Mouse (Mus musculus) small intestine, adult 2 months (tissue): ENCODE results near the gene Nek4. TPM values are rescaled to one million over a fixed set of nuclear protein-coding genes. Genes with fewer than 3 reads are reported as not detected.

ENCODE experiments used
- H3K27ac ChIP-seq: fragments of 200-500 bp; 2 replicates; pipeline ENCODE4 v1.5.1; 2012; ENCODE audit warnings: low read depth, low read length, control low read depth, inconsistent platforms; ENCODE audit not compliant: insufficient read depth
- H3K27me3 ChIP-seq: fragments of 200-500 bp; 2 replicates; pipeline ENCODE4 v1.6.1; 2012; ENCODE audit warnings: mild to moderate bottlenecking, moderate library complexity, low read length, inconsistent platforms; ENCODE audit not compliant: control insufficient read depth, insufficient read depth
- H3K36me3 ChIP-seq: fragments of 200-500 bp; 2 replicates; pipeline ENCODE4 v1.6.1; 2012; ENCODE audit warnings: mild to moderate bottlenecking, low read length, control low read depth, inconsistent platforms; ENCODE audit not compliant: control insufficient read depth, insufficient read depth
- H3K4me1 ChIP-seq: fragments of 200-500 bp; 2 replicates; pipeline ENCODE4 v1.6.1; 2012; ENCODE audit warnings: low read length, inconsistent platforms, mixed read lengths; ENCODE audit not compliant: control insufficient read depth, insufficient read depth, insufficient read length
- H3K4me3 ChIP-seq: fragments of 200-500 bp; 2 replicates; pipeline ENCODE4 v1.5.1; 2012; ENCODE audit warnings: low read depth, mild to moderate bottlenecking, control low read depth, inconsistent platforms, low read length, moderate library complexity
- CTCF ChIP-seq: fragments of 200-500 bp; IDR thresholded peaks from 2 replicates; pipeline ENCODE4 v1.5.1; 2012; ENCODE audit warnings: low read depth, mild to moderate bottlenecking, control low read depth, inconsistent platforms, low read length, moderate library complexity, mixed read lengths; ENCODE audit not compliant: insufficient replicate concordance, insufficient read length; ENCODE audit errors: extremely low read depth
- POLR2A ChIP-seq: fragments of 200-500 bp; IDR thresholded peaks from 2 replicates; pipeline ENCODE4 v1.6.1; 2012; ENCODE audit warnings: low read depth, mild to moderate bottlenecking, control low read depth, inconsistent platforms, low read length, moderate library complexity
- WGBS: fragments of 180-500 bp; shearing (Covaris S2); methylation state at CpG from one replicate; pipeline ENCODE4 v1.1.7; 2018; 5-methylcytosine and 5-hydroxymethylcytosine counted together
- polyA plus RNA-seq: library from polyadenylated mRNA; depleted of rRNA; stranded (reverse); fragments of >200 nt; gene quantifications from 2 replicates; pipeline ENCODE4 v1.2.3, GENCODE M21; 2012

The Nek4 gene
- polyA plus RNA-seq, 1 experiment, result 1.3 TPM

DNA sequence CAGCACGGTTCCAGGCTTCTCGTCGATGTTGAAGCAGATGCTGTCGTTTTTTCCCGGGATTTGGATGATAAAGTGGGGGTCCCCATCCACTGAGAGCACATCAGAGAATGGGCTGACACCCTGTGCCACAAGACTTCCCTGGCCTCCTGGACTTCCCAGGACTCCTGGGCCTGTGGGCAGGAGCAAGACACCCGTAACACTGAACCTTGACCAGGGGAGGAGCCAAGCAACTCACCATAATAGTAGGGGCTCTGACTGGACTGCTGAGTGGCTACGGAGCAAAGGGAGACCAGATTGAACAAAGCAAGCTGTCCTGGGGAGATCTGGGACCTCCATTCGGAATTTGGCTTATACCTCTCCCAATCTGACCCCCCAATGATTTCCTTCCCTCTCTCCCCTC is 38.5 kb upstream of the Nek4 start:
- WGBS, result 60% methylated on average over 8 of the region's 8 CpGs
- Histone ChIP-seq H3K4me1 (no peaks in the 10 kb centered on the region), H3K4me3 (no peak overlapping the region), H3K27ac (no peak overlapping the region), H3K36me3 (no peaks in the 10 kb centered on the region), H3K27me3 (no peaks in the 10 kb centered on the region)
- no peak for TF ChIP-seq CTCF
- no peak for TF ChIP-seq POLR2A

DNA sequence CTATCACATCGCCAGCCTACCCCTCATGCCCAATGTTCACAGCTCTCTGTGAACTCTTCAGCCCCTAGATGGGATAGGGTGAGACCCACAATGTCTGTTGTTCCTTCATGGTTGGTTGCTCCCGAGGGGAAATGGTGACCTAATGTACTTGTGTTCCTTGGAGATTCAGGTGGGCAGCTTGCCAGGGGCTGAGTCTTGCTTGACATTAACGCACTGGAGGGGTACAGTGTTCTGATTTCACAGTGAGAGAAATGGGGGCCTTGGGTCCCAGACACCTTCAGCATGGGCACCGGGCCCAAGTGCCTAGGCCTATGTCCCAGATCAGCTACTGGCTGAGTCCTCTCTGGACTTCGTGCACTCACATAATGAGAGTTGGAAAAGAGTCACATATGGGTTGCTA is 37.8 kb upstream of the Nek4 start:
- WGBS, result 79% methylated on average over 5 of the region's 5 CpGs
- Histone ChIP-seq H3K4me1 (no peaks in the 10 kb centered on the region), H3K4me3 (no peak overlapping the region), H3K27me3 (no peaks in the 10 kb centered on the region), H3K36me3 (no peaks in the 10 kb centered on the region), H3K27ac (no peak overlapping the region)
- TF ChIP-seq CTCF (no peak), POLR2A (no peak)

DNA sequence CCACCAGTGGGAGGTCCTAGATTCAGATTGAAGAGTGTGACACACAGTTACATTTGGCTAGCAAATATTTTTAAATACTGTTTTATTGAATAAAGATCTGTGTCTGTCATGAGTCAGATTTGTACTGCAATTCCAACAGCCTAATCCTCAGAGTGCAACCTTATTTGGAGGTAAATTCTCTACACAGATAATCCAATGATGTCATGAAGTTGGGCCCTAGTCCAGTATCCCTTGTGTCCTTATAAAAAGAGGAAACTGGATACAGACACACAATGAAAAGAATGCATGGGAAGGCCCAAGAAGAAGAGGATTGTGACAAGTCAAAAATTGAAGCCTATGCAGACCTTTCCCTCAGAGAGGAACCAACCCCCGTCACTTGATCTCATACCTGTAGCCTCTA is 34.7 kb upstream of the Nek4 start:
- no peak for TF ChIP-seq POLR2A
- TF ChIP-seq CTCF, result no peak
- WGBS, result 84% methylated on average over 1 of the region's 1 CpGs
- no peak overlapping the region for H3K4me3 ChIP-seq
- H3K27me3 ChIP-seq, result no peaks in the 10 kb centered on the region
- H3K36me3 ChIP-seq, result no peaks in the 10 kb centered on the region
- H3K4me1 ChIP-seq, result no peaks in the 10 kb centered on the region
- no peak overlapping the region for H3K27ac ChIP-seq

DNA sequence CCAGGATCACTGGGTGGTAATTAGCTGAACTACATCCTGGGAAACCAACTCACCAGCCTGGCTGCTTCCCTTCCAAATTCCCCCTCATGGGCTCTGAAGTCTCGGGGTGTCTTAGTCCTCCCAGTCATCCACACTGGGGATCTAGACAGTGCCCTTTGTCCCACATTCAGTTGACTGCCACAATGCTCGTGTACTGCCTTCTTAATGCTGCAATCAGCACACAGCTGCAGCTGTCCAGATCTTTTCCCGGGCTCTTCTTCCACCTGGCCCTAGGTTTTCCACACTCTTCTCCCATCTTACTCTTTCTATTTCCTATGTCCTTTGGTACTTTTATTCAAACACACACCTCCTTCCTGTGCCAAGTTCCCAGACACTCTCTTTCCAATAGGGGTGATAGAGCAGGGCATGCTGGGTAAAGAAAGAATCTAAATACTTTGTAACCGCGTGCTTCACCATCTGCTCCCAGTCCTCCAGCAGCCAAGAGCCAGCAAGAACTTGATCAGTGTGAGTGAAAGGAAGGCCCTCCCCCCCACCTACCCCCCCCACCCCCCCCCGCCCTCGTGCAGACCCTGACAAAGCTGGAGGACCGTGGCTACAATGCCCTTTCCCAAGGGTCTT is 29.0 kb upstream of the Nek4 start:
- Histone ChIP-seq H3K4me3 (no peak overlapping the region), H3K27ac (no peak overlapping the region), H3K27me3 (no peaks in the 10 kb centered on the region), H3K4me1 (no peaks in the 10 kb centered on the region), H3K36me3 (no peaks in the 10 kb centered on the region)
- TF ChIP-seq CTCF, result no peak
- no peak for TF ChIP-seq POLR2A
- WGBS, result 31% methylated on average over 8 of the region's 8 CpGs

DNA sequence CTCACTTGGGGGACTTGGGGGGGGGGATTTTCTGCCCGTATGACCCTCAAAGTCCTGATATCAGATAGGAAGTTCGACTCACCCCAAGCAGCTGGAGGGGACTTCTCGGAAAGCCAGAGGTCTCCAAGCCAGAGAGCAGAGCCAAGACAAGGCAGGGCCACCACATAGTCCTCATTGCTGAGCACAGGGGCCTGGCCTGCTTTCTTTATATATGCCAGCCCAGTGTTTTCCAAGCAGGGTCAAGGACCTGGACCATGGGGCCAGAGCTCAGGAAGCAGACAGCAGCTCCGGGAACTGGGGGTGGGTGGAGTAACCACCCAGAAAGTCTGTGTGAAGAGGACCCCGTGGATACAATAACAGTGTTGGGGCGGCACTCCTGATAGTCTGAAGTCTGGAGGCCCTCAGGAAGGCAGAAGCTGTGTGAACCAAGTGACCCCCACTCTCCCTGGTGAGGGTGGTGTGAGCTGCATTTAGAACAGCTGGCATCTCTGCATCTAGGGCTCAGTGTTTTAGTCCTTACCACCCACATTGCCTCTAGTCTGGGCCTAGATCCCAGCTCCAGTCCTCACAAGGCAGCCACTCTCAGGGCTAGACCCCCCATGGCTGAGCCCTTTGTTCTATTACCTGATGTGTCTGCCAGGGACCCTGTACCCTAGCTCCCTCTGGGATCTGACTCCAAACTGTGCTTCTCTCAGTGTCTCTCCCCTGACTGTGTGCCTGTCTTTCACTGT is 27.6 kb upstream of the Nek4 start, which contains the start of gene Itih3:
Gene Itih3 (minus strand): TSS at position 386 of the 731 bp plus-strand sequence.
- Histone ChIP-seq H3K4me1 (no peaks in the 10 kb centered on the region), H3K27me3 (no peaks in the 10 kb centered on the region), H3K4me3 (no peak within 1 kb of the TSS), H3K27ac (no peak within 1 kb of the TSS), H3K36me3 (no peaks in the 10 kb centered on the region)
- TF ChIP-seq CTCF (no peak), POLR2A (no peak)
- 68% methylated on average over 6 of the region's 6 CpGs for WGBS

DNA sequence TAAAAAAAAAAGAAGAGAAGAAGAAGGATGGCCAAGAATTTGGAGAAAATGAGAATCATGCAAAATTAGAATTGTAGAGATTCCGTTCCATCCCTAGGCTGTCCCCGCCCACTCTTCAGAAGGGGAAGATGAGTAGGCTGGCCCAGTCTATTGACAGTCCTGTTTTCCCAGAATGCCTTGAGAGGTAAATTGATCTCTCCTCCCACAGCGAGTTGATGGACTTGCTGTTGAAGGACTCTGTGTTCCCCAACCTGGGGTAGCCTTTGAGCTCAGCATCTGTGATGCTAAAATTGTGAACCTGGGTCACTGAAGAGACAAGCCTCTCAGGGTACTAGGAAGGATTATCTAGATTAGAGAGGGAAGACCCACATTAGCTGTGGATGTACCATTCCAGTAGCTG is 25.7 kb upstream of the Nek4 start:
- Histone ChIP-seq H3K36me3 (no peaks in the 10 kb centered on the region), H3K4me3 (no peak overlapping the region), H3K4me1 (no peaks in the 10 kb centered on the region), H3K27me3 (no peaks in the 10 kb centered on the region), H3K27ac (no peak overlapping the region)
- TF ChIP-seq POLR2A (no peak), CTCF (no peak)
- 84% methylated on average over 3 of the region's 3 CpGs for WGBS

DNA sequence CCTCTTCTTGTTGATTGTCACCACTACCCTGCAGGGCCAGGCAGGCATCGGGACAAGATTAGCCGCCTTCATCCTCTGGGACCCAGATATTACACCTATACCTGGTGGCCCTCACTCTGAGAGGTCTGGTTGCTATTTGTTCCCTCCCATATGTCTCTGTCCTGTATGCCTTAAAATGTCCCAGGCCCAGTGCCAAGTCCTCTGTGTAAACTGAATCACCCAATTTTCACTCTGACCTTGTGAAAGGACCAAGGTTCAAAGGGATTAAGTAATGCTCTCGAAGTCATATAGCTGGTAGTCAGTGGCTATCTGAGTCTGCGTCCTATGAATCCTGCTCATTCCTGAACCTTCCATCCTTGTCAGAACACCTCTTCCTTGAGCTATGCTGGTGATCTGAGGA is 20.8 kb upstream of the Nek4 start:
- Histone ChIP-seq H3K27me3 (no peaks in the 10 kb centered on the region), H3K36me3 (no peaks in the 10 kb centered on the region), H3K27ac (no peak overlapping the region), H3K4me3 (no peak overlapping the region), H3K4me1 (no peaks in the 10 kb centered on the region)
- 58% methylated on average over 4 of the region's 4 CpGs for WGBS
- TF ChIP-seq CTCF (no peak), POLR2A (no peak)

DNA sequence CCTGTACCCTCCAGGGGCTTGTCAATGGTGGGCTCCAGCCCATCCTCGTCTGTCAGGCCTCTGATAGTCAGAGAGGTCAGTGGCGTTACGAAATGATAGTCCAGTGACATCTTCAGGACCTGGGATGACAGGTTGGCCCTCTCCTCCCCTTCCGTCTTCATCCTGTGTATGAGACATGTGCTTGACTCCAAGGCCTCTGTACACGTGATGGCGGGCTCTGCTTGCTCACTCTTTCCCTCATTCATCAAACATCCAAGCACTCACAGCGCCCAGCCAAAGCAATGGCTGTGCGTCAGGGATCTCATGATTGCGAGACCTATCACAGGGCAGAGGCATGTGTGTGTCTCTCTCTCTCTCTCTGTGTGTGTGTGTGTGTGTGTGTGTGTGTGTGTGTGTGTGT is 17.8 kb upstream of the Nek4 start:
- no peaks in the 10 kb centered on the region for H3K4me1 ChIP-seq
- TF ChIP-seq CTCF (no peak), POLR2A (no peak)
- H3K27me3 ChIP-seq, result no peaks in the 10 kb centered on the region
- no peaks in the 10 kb centered on the region for H3K36me3 ChIP-seq
- no peak overlapping the region for H3K27ac ChIP-seq
- H3K4me3 ChIP-seq, result no peak overlapping the region
- WGBS, result 83% methylated on average over 9 of the region's 9 CpGs
